Mouse (Mus musculus) thymus, postnatal 14 days (tissue): ENCODE results near the gene Fam84a.

Experiments
- DNase-seq: peaks from one replicate; pipeline ENCODE4 v3.0.0; 2021

Gene Fam84a

GRCm38 (mm10) chr12:14151921-14152320, at the start of gene Fam84a:
Gene Fam84a, minus strand, starts transcription at chr12:14152054.
- DNase-seq, result no peak

- no peak for DNase-seq
Observed at GRCm38 (mm10) chr12:14195479-14195878, 43.6 kb upstream of the Fam84a start.

GRCm38 (mm10) chr12:14186689-14187195, 34.9 kb upstream of the Fam84a start:
- DNase-seq, result no peak

- no peak for DNase-seq
Observed at GRCm38 (mm10) chr12:14165713-14166112, 13.9 kb upstream of the Fam84a start.

GRCm38 (mm10) chr12:14164936-14165335, 13.1 kb upstream of the Fam84a start:
- no peak for DNase-seq

GRCm38 (mm10) chr12:14152426-14152825, 572 bp upstream of the Fam84a start:
- DNase-seq, result no peak

- DNase-seq, result no peak
Observed at GRCm38 (mm10) chr12:14150936-14151631, 770 bp downstream of the Fam84a start.

GRCm38 (mm10) chr12:14150568-14150909, 1.3 kb downstream of the Fam84a start:
- no peak for DNase-seq

GRCm38 (mm10) chr12:14149843-14150567, 1.8 kb downstream of the Fam84a start:
- DNase-seq, result no peak

GRCm38 (mm10) chr12:14149022-14149842, 2.6 kb downstream of the Fam84a start:
- no peak for DNase-seq

- no peak for DNase-seq
Observed at GRCm38 (mm10) chr12:14137046-14137445, 14.8 kb downstream of the Fam84a start.

- DNase-seq, result no peak
Observed at GRCm38 (mm10) chr12:14114730-14115129, 37.1 kb downstream of the Fam84a start.

GRCm38 (mm10) chr12:14096944-14097343, 54.9 kb downstream of the Fam84a start:
- DNase-seq, result no peak
